Mouse (Mus musculus) lung, postnatal 0 days (tissue): ENCODE data around the gene Aoc3.

Experiments used
- CTCF ChIP-seq: IDR thresholded peaks from 2 replicates; pipeline ENCODE4 v1.5.1; 2016; ENCODE audit warnings: antibody characterized with exemption, mild to moderate bottlenecking
- EP300 ChIP-seq: IDR thresholded peaks from 2 replicates; pipeline ENCODE4 v1.6.1; 2016; ENCODE audit warnings: antibody characterized with exemption, mild to moderate bottlenecking, control low read depth

GRCm38 (mm10) chr11:101283805-101284204, 46.6 kb upstream of the Aoc3 start:
- TF ChIP-seq EP300, result no peak
- no peak for TF ChIP-seq CTCF
